Mouse (Mus musculus) heart, adult 2 months (tissue): ENCODE measurements around the gene Dnajc3.

Experiments
- CTCF ChIP-seq: fragments of 200-600 bp; IDR thresholded peaks from 2 replicates; pipeline ENCODE4 v1.8.1; 2022; ENCODE audit warnings: antibody characterized with exemption, mild to moderate bottlenecking, moderate library complexity
- POLR2A ChIP-seq: fragments of 200-500 bp; IDR thresholded peaks from 2 replicates; pipeline ENCODE4 v1.6.1; 2011; ENCODE audit warnings: mild to moderate bottlenecking, low read depth, low read length, control low read depth; ENCODE audit not compliant: insufficient read depth

DNA sequence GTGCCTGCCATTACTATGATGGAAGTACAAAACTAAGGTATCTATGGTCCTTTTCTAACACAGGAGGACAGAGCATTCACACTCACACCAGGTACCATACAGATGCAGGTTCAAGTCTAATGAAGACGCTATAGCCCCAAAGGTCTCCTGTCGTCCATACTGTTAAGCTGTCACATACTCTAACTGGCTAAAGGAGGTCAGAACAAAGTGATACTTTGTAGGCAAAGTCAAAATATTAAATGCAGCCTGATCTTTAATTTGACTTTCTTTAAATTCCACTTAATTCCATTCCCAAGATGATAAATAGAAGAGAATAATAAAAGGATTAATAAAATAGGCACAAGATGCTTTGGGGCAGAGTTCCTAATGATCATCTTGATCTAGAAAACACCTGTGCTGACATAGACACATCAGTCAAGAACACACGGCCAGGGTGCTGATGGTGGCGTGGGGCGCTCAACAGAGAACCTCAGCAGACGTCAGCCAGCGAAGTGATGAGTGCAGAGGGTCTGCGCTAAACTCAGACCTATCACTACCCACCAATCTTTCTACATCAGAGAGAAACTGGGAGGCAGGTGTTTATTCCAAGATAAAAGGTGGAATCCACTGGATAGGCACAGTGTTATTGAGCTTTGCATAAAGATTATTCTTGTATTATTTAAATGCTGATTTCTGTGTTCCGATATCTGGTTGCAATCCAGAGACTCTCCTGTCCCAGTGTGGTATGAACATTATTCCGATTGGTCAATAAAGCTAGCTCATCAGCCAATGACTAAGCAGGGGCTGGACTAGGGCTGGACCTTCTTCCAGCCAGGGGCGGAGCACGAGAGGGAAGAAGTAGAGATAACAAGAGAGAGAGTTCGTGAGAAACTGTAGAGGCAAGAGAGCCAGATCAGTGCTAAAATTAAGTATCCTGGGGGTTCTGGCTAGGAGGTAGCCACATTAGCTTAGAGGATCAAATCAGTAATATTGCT is 50.0 kb downstream of the Dnajc3 start:
- TF ChIP-seq POLR2A: no peak
- no peak for TF ChIP-seq CTCF
